Mouse (Mus musculus) ES-E14 (cell line): ENCODE results near the gene Add3. TPM values are rescaled to one million over a fixed set of nuclear protein-coding genes. Genes with fewer than 3 reads are reported as not detected.

Source experiments
- DNase-seq: peaks from one replicate; pipeline ENCODE4 v3.0.0-alpha.2; 2013; ENCODE audit warnings: low read depth, low spot score
- H3K27ac ChIP-seq: 2 replicates; pipeline ENCODE4 v1.5.1; 2012; ENCODE audit warnings: low read depth, mild to moderate bottlenecking, low read length, moderate library complexity, mixed read lengths; ENCODE audit not compliant: poor library complexity, insufficient read depth, severe bottlenecking
- H3K36me3 ChIP-seq: 2 replicates; pipeline ENCODE4 v1.6.1; 2012; ENCODE audit warnings: mild to moderate bottlenecking, low read length, moderate library complexity, mixed read lengths; ENCODE audit not compliant: control insufficient read depth, poor library complexity, insufficient read depth, severe bottlenecking
- H3K4me1 ChIP-seq, 2 experiments: fragments of 150-350 bp in 1 of 2; sonication (generic) in 1 of 2; 2 replicates each; pipeline ENCODE4 v1.6.1; 2012; ENCODE audit warnings: low read length in 2 of 2, mild to moderate bottlenecking in 1 of 2, mixed read lengths in 1 of 2; ENCODE audit not compliant: control insufficient read depth in 2 of 2, insufficient read depth in 2 of 2, poor library complexity in 1 of 2
- H3K4me3 ChIP-seq, 2 experiments: fragments of 150-350 bp in 1 of 2; sonication (generic) in 1 of 2; 2 replicates each; pipeline ENCODE4 v1.5.1; 2012; ENCODE audit warnings: low read length in 2 of 2, low read depth in 1 of 2, mild to moderate bottlenecking in 1 of 2, mixed read lengths in 1 of 2; ENCODE audit not compliant: insufficient read depth in 1 of 2, poor library complexity in 1 of 2, severe bottlenecking in 1 of 2
- H3K9ac ChIP-seq: 2 replicates; pipeline ENCODE4 v1.6.1; 2012; ENCODE audit warnings: low read depth, mild to moderate bottlenecking, low read length, mixed read lengths; ENCODE audit not compliant: poor library complexity, insufficient read depth, severe bottlenecking
- H3K9me3 ChIP-seq: fragments of 150-350 bp; sonication (generic); 2 replicates; pipeline ENCODE4 v1.6.1; 2012; ENCODE audit warnings: low read depth, mild to moderate bottlenecking, low read length; ENCODE audit not compliant: control insufficient read depth, insufficient read depth
- CHD2 ChIP-seq: IDR thresholded peaks from 2 replicates; pipeline ENCODE4 v1.6.1; 2014; ENCODE audit warnings: mild to moderate bottlenecking, low read depth, low read length, inconsistent platforms
- HCFC1 ChIP-seq: IDR thresholded peaks from 2 replicates; pipeline ENCODE4 v1.6.1; 2012; ENCODE audit warnings: low read length, inconsistent platforms, borderline replicate concordance; ENCODE audit not compliant: insufficient read depth
- MAFK ChIP-seq: IDR thresholded peaks from 2 replicates; pipeline ENCODE4 v1.6.1; 2014; ENCODE audit warnings: mild to moderate bottlenecking, low read depth, low read length, inconsistent platforms; ENCODE audit not compliant: insufficient read depth
- ZC3H11A ChIP-seq: IDR thresholded peaks from 2 replicates; pipeline ENCODE4 v1.6.1; 2012; ENCODE audit warnings: low read depth, mild to moderate bottlenecking, inconsistent platforms, low read length, borderline replicate concordance
- ZNF384 ChIP-seq: IDR thresholded peaks from 2 replicates; pipeline ENCODE4 v1.6.1; 2012; ENCODE audit warnings: low read depth, low read length, inconsistent platforms
- in situ Hi-C, 2 experiments: fragments of 600-800 bp; cut with MboI; formaldehyde crosslinking; loops; one replicate each; pipeline ENCODE4 v1.15.1; 2025; ENCODE audit warnings: low sequenced_read_pairs in 2 of 2, inconsistent platforms in 1 of 2; ENCODE audit not compliant: unreplicated experiment in 2 of 2
- total RNA-seq: library from RNA; depleted of rRNA; stranded (reverse); fragments of 300-350 nt; gene quantifications from 2 replicates; pipeline ENCODE4 v1.2.3, GENCODE M21; 2012

The Add3 gene
- total RNA-seq, 1 experiment = 8.5 TPM

GRCm38 (mm10) chr19:53136336-53137090 is 3.7 kb upstream of the Add3 start:
- TF ChIP-seq MAFK = no peak
- TF ChIP-seq ZNF384 = no peak
- no peak for TF ChIP-seq CHD2
- TF ChIP-seq HCFC1 = no peak
- no peak for TF ChIP-seq ZC3H11A
- in situ Hi-C loops = no loop called here
- H3K4me1 ChIP-seq = peaks cover 3 to 5% of the 10 kb centered on the region in 2 experiments; a peak in 1 of 4 replicates
- no peak overlapping the region for H3K9ac ChIP-seq
- no peak overlapping the region for H3K4me3 ChIP-seq
- no peaks in the 10 kb centered on the region for H3K9me3 ChIP-seq
- H3K36me3 ChIP-seq = no peaks in the 10 kb centered on the region
- no peak for DNase-seq
- no peak overlapping the region for H3K27ac ChIP-seq

- no peak overlapping the region for H3K4me3 ChIP-seq
- H3K27ac ChIP-seq = no peak overlapping the region
- no peaks in the 10 kb centered on the region for H3K9me3 ChIP-seq
- peaks cover 3 to 5% of the 10 kb centered on the region in 2 experiments; a peak in 1 of 4 replicates for H3K4me1 ChIP-seq
- in situ Hi-C loops = no loop called here
- TF ChIP-seq ZC3H11A (no peak), CHD2 (no peak), ZNF384 (no peak), MAFK (no peak), HCFC1 (no peak)
- H3K36me3 ChIP-seq = no peaks in the 10 kb centered on the region
- no peak for DNase-seq
- H3K9ac ChIP-seq = no peak overlapping the region
Observed at GRCm38 (mm10) chr19:53137116-53137670, 3.0 kb upstream of the Add3 start.

- H3K9ac ChIP-seq = 0 out of 2 replicates have a peak overlapping the region, but pooled peaks have one; percentile 31
Observed at GRCm38 (mm10) chr19:53140804-53141250, 584 bp downstream of the Add3 start.

GRCm38 (mm10) chr19:53141251-53142072 is 1.2 kb downstream of the Add3 start:
- DNase-seq = no peak
- in situ Hi-C loops = no loop called here
- no peaks in the 10 kb centered on the region for H3K36me3 ChIP-seq
- no peak for TF ChIP-seq MAFK
- no peak for TF ChIP-seq HCFC1
- TF ChIP-seq ZC3H11A = no peak
- no peak for TF ChIP-seq CHD2
- TF ChIP-seq ZNF384 = no peak
- no peak overlapping the region for H3K27ac ChIP-seq
- H3K4me3 ChIP-seq = peak overlapping the region; percentile 73 to 89
- H3K4me1 ChIP-seq = peaks cover 3 to 5% of the 10 kb centered on the region in 2 experiments; a peak in 1 of 4 replicates
- peak overlapping the region; percentile 61 for H3K9ac ChIP-seq
- no peaks in the 10 kb centered on the region for H3K9me3 ChIP-seq

More at GRCm38 (mm10) chr19:53140804-53141250, 584 bp downstream of the Add3 start:
- DNase-seq = no peak
- peaks cover 3 to 5% of the 10 kb centered on the region in 2 experiments; a peak in 1 of 4 replicates for H3K4me1 ChIP-seq
- H3K36me3 ChIP-seq = no peaks in the 10 kb centered on the region
- H3K4me3 ChIP-seq = peak overlapping the region; percentile 49 to 89; a peak in 2 of 4 replicates
- TF ChIP-seq ZNF384 (no peak), HCFC1 (no peak), MAFK (no peak), CHD2 (no peak), ZC3H11A (no peak)
- no peaks in the 10 kb centered on the region for H3K9me3 ChIP-seq
- in situ Hi-C loops = no loop called here
- H3K27ac ChIP-seq = no peak overlapping the region
